Mouse (Mus musculus): ENCODE measurements around the gene Six5. TPM values are rescaled to one million over a fixed set of nuclear protein-coding genes. Genes with fewer than 3 reads are reported as not detected.
A peak's percentile ranks its signal among the peaks of the same experiment; 100 is the strongest.

The Six5 gene
- polyA plus RNA-seq, 1 experiment from 2014 or later: 7.2 TPM

DNA sequence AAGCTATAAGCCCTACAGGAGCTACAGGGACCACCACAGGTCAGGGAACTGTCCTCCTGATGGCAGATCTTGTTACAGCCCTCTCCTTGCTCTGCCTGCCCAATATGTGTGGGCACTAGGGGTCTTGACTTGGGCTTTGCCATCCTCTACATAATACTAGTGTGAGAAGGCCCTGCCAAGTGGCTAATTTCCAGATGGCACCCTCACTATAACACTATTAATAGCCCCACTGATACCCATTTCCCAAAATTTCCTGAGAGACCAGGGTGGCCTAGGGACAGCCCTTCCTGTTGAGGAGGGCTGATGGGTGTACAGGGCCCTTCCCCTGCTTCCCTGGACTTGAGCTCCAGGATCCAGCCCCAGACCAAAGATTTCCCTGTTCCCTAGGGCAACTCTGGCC is 3.5 kb downstream of the Six5 start:
- Histone ChIP-seq H3K4me3 (ENCODE audit: low read length) (no peak overlapping the region), H3K9me3 (ENCODE audit: control insufficient read depth, low read length) (no peaks in the 10 kb centered on the region), H3K27ac (ENCODE audit: low read length) (no peak overlapping the region), H3K27me3 (ENCODE audit: control insufficient read depth, insufficient read depth, low read depth, low read length) (no peaks in the 10 kb centered on the region), H3K4me2 (ENCODE audit: low read depth, low read length) (no peak overlapping the region), H3K9ac (ENCODE audit: low read length) (no peak overlapping the region), H3K4me1 (replicated peaks; ENCODE audit: control insufficient read depth, insufficient read depth, low read length) (peaks cover 18% of the 10 kb centered on the region), H3K36me3 (ENCODE audit: control insufficient read depth, insufficient read depth, low read length) (no peaks in the 10 kb centered on the region)
- no peak for ATAC-seq (ENCODE audit: low read depth)

DNA sequence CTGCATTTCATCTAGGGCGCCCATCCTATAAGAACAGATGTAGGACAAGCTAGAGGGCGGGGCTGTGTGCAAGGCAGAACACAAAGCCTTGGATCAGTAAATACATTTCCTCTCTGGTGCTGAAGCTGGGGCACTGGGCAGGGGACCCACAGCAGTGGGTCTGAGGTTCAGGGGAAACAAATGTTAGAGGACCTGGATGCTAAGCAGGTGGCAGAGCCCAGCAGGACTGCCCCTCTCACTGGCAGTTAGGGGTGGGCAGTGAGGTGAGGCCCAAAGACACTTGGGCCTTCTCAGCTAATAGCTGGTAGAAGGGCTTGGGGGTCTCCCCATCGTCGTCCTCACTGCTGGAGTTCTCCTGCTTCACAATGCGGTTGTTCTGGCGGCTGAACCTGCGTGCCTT is 4.4 kb downstream of the Six5 start:
- 67% methylated on average over 7 of the region's 7 CpGs for WGBS
- H3K27ac ChIP-seq (ENCODE audit: low read length): no peak overlapping the region
- H3K9me3 ChIP-seq (ENCODE audit: control insufficient read depth, low read length): no peaks in the 10 kb centered on the region
- no peak overlapping the region for H3K9ac ChIP-seq (ENCODE audit: low read length)
- peaks cover 11% of the 10 kb centered on the region for H3K4me1 ChIP-seq (replicated peaks; ENCODE audit: control insufficient read depth, insufficient read depth, low read length)
- no peak overlapping the region for H3K4me3 ChIP-seq (ENCODE audit: low read length)
- no peak for ATAC-seq (ENCODE audit: low read depth)
- no peak overlapping the region for H3K4me2 ChIP-seq (ENCODE audit: low read depth, low read length)
- H3K36me3 ChIP-seq (ENCODE audit: control insufficient read depth, insufficient read depth, low read length): no peaks in the 10 kb centered on the region
- H3K27me3 ChIP-seq (ENCODE audit: control insufficient read depth, insufficient read depth, low read depth, low read length): no peaks in the 10 kb centered on the region

DNA sequence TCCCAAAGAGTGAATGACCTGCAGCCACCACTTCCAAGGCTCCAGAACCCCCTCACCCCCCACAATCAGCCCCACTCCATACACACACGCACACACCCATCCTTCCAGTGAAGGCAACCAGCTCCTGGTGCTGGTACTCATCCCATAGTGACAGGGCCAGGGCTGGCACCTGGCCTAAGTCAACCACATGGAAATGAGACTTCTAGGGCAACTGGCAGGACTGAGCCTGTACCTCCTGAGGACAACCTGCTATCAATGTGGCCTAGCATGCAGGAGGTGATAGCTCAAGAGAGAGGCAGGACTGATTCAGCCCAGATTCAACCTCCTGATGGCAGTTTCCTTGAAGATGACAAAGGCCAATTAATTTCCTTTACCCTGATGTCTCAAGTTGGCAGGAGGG is 5.9 kb downstream of the Six5 start:
- H3K36me3 ChIP-seq (ENCODE audit: control insufficient read depth, insufficient read depth, low read length): no peaks in the 10 kb centered on the region
- no peaks in the 10 kb centered on the region for H3K9me3 ChIP-seq (ENCODE audit: control insufficient read depth, low read length)
- H3K9ac ChIP-seq (ENCODE audit: low read length): no peak overlapping the region
- WGBS: 70% methylated on average over 1 of the region's 1 CpGs
- H3K4me1 ChIP-seq (replicated peaks; ENCODE audit: control insufficient read depth, insufficient read depth, low read length): peaks cover 11% of the 10 kb centered on the region
- H3K4me2 ChIP-seq (ENCODE audit: low read depth, low read length): no peak overlapping the region
- H3K27ac ChIP-seq (ENCODE audit: low read length): no peak overlapping the region
- ATAC-seq (ENCODE audit: low read depth): no peak
- no peaks in the 10 kb centered on the region for H3K27me3 ChIP-seq (ENCODE audit: control insufficient read depth, insufficient read depth, low read depth, low read length)
- no peak overlapping the region for H3K4me3 ChIP-seq (ENCODE audit: low read length)

DNA sequence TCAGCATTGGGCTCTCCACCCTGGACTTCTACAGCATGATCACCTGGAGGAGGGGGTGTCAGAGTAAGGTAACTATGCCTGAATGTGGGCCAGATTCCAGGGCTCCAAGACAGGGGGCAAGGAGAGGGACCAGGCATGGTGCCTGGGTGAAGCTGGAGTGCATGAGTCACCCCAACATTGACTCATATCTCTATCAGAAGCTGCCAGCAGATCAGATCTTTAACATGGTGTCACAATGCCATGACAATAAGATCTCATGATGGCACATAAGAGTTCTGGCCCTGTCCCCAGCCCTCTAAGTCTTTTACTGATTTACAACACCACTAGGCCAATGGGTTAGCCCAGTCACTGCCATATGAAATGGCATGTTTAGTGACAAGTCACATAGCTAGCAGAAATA is 9.3 kb downstream of the Six5 start:
- H3K36me3 ChIP-seq (ENCODE audit: control insufficient read depth, insufficient read depth, low read length): no peaks in the 10 kb centered on the region
- H3K9me3 ChIP-seq (ENCODE audit: control insufficient read depth, low read length): no peaks in the 10 kb centered on the region
- no peak overlapping the region for H3K4me3 ChIP-seq (ENCODE audit: low read length)
- no peak overlapping the region for H3K9ac ChIP-seq (ENCODE audit: low read length)
- H3K27me3 ChIP-seq (ENCODE audit: control insufficient read depth, insufficient read depth, low read depth, low read length): no peaks in the 10 kb centered on the region
- no peak overlapping the region for H3K27ac ChIP-seq (ENCODE audit: low read length)
- H3K4me2 ChIP-seq (ENCODE audit: low read depth, low read length): no peak overlapping the region
- H3K4me1 ChIP-seq (replicated peaks; ENCODE audit: control insufficient read depth, insufficient read depth, low read length): no peaks in the 10 kb centered on the region
- no peak for ATAC-seq (ENCODE audit: low read depth)

DNA sequence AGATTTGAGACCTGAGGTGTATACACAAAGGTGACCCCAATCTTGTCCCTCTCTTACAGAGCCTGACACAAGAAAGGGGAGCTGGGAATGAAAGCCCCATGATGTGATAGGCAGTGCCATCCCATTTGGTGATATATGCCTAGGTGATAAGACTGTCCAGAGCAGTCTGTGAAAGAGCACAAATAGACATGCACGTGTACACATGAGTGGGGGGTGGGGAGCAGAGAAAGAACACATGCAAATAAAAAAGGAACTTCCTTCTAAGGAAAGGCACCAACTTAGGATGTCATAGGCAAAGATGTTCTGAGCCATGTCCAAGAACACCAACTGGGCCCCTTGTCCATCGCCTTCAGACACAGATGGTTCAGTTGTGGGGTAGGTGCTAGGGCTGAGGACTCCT is 10.1 kb downstream of the Six5 start:
- Histone ChIP-seq H3K4me2 (ENCODE audit: low read depth, low read length) (no peak overlapping the region), H3K4me1 (replicated peaks; ENCODE audit: control insufficient read depth, insufficient read depth, low read length) (no peaks in the 10 kb centered on the region), H3K9ac (ENCODE audit: low read length) (no peak overlapping the region), H3K9me3 (ENCODE audit: control insufficient read depth, low read length) (no peaks in the 10 kb centered on the region), H3K4me3 (ENCODE audit: low read length) (no peak overlapping the region), H3K27me3 (ENCODE audit: control insufficient read depth, insufficient read depth, low read depth, low read length) (no peaks in the 10 kb centered on the region), H3K27ac (ENCODE audit: low read length) (no peak overlapping the region), H3K36me3 (ENCODE audit: control insufficient read depth, insufficient read depth, low read length) (no peaks in the 10 kb centered on the region)
- no peak for ATAC-seq (ENCODE audit: low read depth)
- WGBS: 81% methylated on average over 2 of the region's 2 CpGs

DNA sequence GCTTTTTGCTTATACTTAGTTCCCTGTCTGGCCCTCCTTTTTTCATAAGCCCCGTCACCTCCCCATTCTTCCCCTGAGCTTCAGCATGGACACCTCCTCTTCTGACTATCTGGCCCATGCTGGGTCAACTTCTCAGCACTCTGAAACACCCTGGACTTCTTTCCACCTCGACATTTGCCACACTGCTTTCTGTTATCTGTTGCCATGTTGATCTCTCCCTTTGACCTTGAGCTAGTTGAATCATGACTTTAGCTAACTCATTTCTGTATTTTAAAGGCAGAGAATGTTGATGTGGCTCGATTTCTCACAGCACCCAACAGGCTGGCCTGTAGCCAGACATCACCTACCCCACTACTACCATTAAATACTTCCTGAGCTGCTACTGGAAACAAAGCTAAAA is 13.0 kb downstream of the Six5 start:
- H3K36me3 ChIP-seq (ENCODE audit: control insufficient read depth, insufficient read depth, low read length): no peaks in the 10 kb centered on the region
- no peak overlapping the region for H3K4me3 ChIP-seq (ENCODE audit: low read length)
- H3K9me3 ChIP-seq (ENCODE audit: control insufficient read depth, low read length): no peaks in the 10 kb centered on the region
- H3K27ac ChIP-seq (ENCODE audit: low read length): no peak overlapping the region
- no peak for ATAC-seq (ENCODE audit: low read depth)
- H3K4me1 ChIP-seq (replicated peaks; ENCODE audit: control insufficient read depth, insufficient read depth, low read length): no peaks in the 10 kb centered on the region
- H3K9ac ChIP-seq (ENCODE audit: low read length): no peak overlapping the region
- H3K27me3 ChIP-seq (ENCODE audit: control insufficient read depth, insufficient read depth, low read depth, low read length): no peaks in the 10 kb centered on the region
- no peak overlapping the region for H3K4me2 ChIP-seq (ENCODE audit: low read depth, low read length)
- 44% methylated on average over 3 of the region's 3 CpGs for WGBS

DNA sequence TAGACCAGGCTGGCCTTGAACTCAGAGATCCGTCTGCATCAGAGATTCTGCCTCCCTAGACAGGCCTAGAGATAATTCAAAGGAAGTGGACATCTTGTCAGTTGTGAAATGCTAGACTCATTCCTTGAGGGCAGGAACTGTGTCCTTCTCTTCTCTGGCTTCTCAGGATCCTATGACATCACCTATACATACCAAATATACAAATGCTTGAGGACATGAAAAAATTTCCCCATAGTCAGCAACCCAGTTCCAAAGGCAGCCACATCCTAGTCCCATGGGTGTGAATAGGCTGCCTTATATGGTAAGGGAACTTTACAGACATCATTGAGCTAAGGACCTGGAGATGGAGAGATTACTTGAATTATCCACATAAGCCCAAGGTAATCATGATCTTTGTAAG is 15.2 kb downstream of the Six5 start:
- no peak overlapping the region for H3K27ac ChIP-seq (ENCODE audit: low read length)
- H3K4me1 ChIP-seq (replicated peaks; ENCODE audit: control insufficient read depth, insufficient read depth, low read length): no peaks in the 10 kb centered on the region
- H3K9ac ChIP-seq (ENCODE audit: low read length): no peak overlapping the region
- no peaks in the 10 kb centered on the region for H3K36me3 ChIP-seq (ENCODE audit: control insufficient read depth, insufficient read depth, low read length)
- WGBS: 83% methylated on average over 1 of the region's 1 CpGs
- H3K4me2 ChIP-seq (ENCODE audit: low read depth, low read length): no peak overlapping the region
- H3K4me3 ChIP-seq (ENCODE audit: low read length): no peak overlapping the region
- H3K9me3 ChIP-seq (ENCODE audit: control insufficient read depth, low read length): no peaks in the 10 kb centered on the region
- no peak for ATAC-seq (ENCODE audit: low read depth)
- no peaks in the 10 kb centered on the region for H3K27me3 ChIP-seq (ENCODE audit: control insufficient read depth, insufficient read depth, low read depth, low read length)

DNA sequence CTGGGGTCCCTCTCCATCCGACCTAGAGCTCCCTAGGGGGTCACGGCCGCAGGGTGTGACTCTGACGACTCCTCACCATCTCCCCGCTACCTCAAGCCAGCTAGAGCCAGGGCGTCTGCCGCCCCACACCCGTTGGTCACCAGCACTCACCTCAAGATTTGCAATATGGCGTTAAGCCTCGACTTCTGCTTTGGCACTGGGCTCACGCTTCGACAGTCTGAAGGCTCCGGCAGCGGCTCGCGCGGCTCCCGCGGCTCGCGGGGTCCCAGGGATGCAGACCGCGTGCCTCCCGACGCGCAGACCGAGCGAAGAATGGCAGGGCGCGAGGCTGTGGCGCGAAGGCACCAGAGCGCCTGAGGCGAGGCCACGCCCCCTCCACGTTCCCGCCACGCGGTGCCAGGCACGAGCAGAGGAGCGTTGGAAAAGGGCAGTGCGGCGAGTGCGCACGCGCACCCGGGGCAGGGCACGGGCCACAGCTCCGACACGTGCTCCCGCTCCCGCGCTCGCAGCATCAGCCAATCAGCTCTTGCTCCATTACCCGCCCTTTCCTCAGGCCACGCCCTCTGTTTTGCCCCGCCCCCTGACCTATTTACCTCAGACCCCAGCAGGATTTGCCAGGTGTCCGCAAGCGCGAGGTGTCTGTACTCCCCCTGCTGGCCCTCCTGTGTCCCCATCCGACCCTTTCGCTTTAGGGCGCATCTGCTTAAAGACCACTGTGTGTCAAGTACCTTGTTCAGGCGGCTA is 23.8 kb downstream of the Six5 start, which contains the start of gene Gm4969:
Gene Gm4969, minus strand, starts transcription at position 341 of the 744 bp plus-strand sequence.
- ATAC-seq (ENCODE audit: low read depth): peak; percentile 24; the same call in 1 of the 2 replicates
- Histone ChIP-seq H3K9me3 (ENCODE audit: control insufficient read depth, low read length) (peaks cover 11% of the 10 kb centered on the region), H3K36me3 (ENCODE audit: control insufficient read depth, insufficient read depth, low read length) (no peaks in the 10 kb centered on the region), H3K4me1 (replicated peaks; ENCODE audit: control insufficient read depth, insufficient read depth, low read length) (peaks cover 14% of the 10 kb centered on the region), H3K27me3 (ENCODE audit: control insufficient read depth, insufficient read depth, low read depth, low read length) (no peaks in the 10 kb centered on the region), H3K4me3 (ENCODE audit: low read length) (peak within 1 kb of the TSS; percentile 33), H3K4me2 (ENCODE audit: low read depth, low read length) (peak within 1 kb of the TSS; percentile 84), H3K9ac (ENCODE audit: low read length) (no peak within 1 kb of the TSS), H3K27ac (ENCODE audit: low read length) (no peak within 1 kb of the TSS)
- WGBS: 20% methylated on average over 63 of the region's 64 CpGs

DNA sequence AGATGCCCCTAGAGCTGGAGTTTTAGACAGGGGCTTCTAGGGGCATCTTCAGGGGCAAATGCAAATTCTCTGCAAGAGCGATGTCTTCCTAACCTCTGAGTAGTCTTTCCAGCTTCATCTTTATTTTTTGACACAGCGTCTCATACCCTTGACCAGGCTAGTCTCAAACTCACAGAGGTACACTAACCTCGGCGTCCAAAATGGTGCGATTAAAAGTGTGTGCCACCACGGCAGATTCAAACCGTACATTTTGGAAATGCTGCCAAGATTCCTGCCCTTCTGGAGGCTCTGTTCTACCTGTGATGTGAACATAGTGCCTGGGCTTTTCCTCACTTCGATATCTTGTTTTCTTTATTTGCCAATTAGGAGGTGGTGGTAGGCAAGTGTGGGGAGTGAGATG is 24.7 kb downstream of the Six5 start:
- peak; percentile 22; the same call in 1 of the 2 replicates for ATAC-seq (ENCODE audit: low read depth)
- H3K4me1 ChIP-seq (replicated peaks; ENCODE audit: control insufficient read depth, insufficient read depth, low read length): peaks cover 14% of the 10 kb centered on the region
- 93% methylated on average over 8 of the region's 8 CpGs for WGBS
- no peaks in the 10 kb centered on the region for H3K27me3 ChIP-seq (ENCODE audit: control insufficient read depth, insufficient read depth, low read depth, low read length)
- no peaks in the 10 kb centered on the region for H3K36me3 ChIP-seq (ENCODE audit: control insufficient read depth, insufficient read depth, low read length)
- H3K27ac ChIP-seq (ENCODE audit: low read length): no peak overlapping the region
- no peak overlapping the region; the same call in 1 of the 2 replicates for H3K4me3 ChIP-seq (ENCODE audit: low read length)
- peaks cover 11% of the 10 kb centered on the region for H3K9me3 ChIP-seq (ENCODE audit: control insufficient read depth, low read length)
- H3K9ac ChIP-seq (ENCODE audit: low read length): no peak overlapping the region
- peak overlapping the region; percentile 84; the same call in 1 of the 2 replicates for H3K4me2 ChIP-seq (ENCODE audit: low read depth, low read length)
